Mouse (Mus musculus) cerebellum, postnatal 14 days (tissue): Measurements from ENCODE around the gene Adam12.

Experiments used
- DNase-seq, 2 experiments: peaks; one replicate each; pipeline ENCODE4 v3.0.0; 2021; ENCODE audit warnings: mixed read lengths in 2 of 2

The Adam12 gene

GRCm38 (mm10) chr7:134079980-134080725 is 151.8 kb downstream of the Adam12 start:
- peak; percentile 70 to 76 for DNase-seq

GRCm38 (mm10) chr7:134077684-134078083 is 154.3 kb downstream of the Adam12 start:
- no peak for DNase-seq

- DNase-seq = no peak
Measured at GRCm38 (mm10) chr7:134073011-134073410, 158.9 kb downstream of the Adam12 start.

DNA sequence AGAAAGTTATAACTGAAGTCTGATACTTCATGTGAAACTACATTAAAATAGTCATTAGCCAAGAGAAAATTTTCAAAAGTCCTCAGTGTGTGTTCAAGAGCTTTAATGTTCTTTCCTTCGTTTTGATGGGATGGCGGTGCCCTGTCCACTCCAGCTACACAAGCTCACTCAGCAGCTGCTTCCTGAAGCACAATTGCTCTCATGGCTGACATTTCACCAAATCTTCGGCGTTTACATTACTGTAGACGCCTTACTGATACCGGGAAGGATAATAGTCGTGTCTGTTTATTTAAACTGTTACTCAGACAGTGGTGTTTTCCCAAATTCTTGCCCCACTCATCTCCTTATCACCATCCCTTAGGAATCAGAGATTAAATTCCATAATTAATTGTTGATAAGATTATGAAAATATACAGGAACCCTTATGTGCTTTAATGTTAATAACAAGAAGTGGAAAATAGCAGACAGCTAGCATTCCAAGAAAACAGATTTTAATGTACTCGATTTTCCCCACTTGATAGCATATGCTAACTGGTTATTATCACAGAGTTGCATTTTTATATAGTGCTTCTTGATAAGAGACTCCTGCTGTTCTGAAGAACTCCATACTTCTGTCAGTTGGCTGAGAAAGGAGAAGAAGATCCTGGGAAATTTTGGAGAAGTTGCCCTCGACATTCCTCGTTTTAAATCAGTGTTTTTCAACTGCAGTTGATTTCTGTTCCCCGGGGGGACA is 160.6 kb downstream of the Adam12 start:
- no peak for DNase-seq

DNA sequence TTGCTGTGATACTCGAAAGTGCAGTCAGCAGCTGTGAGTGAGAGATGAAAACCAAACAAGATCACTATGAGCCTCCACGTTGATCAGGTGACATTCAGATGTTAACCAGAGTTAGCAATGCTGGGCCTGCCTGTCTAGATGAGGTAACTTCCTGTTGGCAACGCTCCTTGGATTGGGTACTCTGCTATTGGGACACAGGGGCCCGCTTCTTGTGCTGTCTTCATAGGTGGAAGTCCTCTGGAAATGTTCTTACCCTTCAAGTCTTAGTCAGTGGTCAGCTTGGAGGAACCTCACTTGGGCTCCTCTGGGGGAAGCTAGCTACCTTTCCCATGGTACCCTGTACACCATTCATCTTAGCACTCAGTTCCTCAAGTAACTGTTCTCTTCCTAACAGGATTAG is 169.3 kb downstream of the Adam12 start:
- DNase-seq = no peak

DNA sequence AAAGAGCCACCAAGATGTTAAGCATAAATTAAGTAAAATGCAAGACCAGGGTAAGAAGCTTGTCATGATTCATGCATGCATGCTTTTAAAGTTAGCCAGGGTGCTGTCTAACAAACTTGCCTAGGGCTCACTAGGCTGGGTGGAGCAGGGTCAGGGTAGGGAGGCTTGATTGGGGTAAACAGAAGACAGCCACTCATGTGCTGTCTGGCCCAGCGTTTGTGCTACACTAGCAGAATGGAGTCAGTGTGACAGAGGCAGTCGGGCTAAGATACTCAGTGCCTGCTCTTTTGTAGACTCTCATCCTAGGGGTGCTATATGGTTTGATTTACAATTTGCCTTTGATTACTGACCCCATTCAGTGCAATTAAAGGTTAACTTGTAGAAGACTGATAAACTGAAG is 179.5 kb downstream of the Adam12 start:
- no peak for DNase-seq

- peak in 1 of 2 experiments; percentile 6 for DNase-seq
Measured at GRCm38 (mm10) chr7:134050371-134050770, 181.6 kb downstream of the Adam12 start.

- no peak for DNase-seq
Measured at GRCm38 (mm10) chr7:134046376-134046775, 185.6 kb downstream of the Adam12 start.

GRCm38 (mm10) chr7:134043576-134043975 is 188.4 kb downstream of the Adam12 start:
- DNase-seq = no peak

- no peak for DNase-seq
Measured at GRCm38 (mm10) chr7:134042614-134043013, 189.3 kb downstream of the Adam12 start.

GRCm38 (mm10) chr7:134033939-134034338 is 198.0 kb downstream of the Adam12 start:
- DNase-seq = no peak

DNA sequence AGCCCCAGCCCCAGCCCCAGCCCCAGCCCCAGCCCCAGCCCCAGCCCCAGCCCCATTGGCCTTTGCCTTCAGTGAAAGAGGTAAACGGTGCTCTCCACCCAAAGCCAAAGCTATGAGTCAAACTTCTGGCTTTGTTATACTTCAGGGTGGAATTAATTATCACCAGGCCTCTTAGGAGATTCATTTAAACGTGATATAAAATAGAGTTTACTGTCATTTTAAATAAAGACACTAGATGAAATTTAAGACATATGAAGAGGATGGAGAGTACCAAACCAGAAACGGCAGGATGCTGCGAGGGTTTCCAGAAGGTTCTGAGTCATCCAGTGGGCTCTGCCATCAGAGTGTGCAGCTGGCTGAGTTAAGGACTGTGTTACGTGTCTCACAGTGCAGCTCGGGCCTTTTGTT is 199.0 kb downstream of the Adam12 start:
- no peak for DNase-seq

- DNase-seq = no peak
Measured at GRCm38 (mm10) chr7:134031787-134032186, 200.2 kb downstream of the Adam12 start.

DNA sequence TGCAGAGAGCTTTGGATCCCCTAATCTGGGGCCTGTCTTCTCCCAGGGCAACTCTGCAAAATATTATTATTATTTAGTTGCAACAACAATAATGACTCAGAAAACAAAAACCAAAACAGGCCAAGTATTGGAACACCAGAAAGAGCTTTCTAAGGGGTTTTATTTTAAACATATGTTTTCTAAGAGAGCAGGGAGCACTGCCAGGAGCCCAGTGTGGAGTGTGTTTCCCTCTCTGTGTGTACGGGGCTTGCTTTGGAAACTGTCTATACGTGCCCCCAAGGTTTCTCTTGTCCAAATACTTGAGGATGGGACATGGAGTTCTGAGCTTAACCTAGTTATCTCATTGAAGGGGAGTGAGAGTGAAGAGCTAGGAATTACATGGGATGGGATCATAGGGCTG is 200.7 kb downstream of the Adam12 start:
- no peak for DNase-seq

DNA sequence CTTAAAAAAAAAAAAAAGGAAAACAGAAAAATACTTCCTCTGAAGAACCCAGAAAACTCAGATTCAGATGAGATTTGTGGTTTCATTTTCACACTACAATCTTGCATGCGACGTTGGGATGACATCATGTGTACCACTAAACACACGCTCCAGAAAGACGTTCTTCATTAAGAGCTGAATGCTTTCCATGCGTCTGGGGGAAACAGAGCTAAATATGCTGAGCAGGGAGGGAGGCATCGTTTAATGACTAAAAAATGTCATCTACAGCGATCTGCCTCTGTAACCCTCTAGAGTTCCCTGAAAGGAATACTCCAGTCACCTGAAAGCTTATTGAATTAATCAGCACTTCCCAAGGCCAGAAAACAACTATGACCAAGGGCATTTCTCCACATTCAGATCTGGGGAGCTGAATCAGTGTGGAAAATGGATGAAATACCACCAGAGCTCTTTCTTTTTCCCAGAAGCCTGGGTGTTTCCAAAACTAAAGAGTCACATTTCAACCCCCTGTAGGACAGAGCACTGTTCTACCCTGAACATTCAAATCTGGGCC is 203.6 kb downstream of the Adam12 start:
- no peak for DNase-seq

DNA sequence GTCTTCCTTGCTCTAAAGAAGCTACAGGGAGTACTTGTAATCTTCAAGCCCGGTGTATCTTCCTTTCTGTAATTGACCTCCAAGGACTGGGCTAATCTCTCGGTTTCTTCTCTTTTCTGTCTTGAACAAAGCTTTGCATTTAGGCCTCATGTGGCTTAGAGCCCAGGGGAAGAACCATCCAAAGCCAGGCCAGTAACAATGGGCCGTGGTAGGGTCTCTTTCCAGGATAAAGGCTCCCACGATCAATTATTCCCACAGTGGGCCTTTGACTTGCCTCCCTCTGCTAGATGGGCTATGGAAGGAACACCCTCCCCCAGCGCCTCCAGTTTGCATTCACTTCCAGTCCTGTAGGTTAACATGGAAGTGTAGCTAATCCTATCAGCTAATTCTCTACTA is 204.9 kb downstream of the Adam12 start:
- no peak for DNase-seq

GRCm38 (mm10) chr7:134026200-134027019 is 205.5 kb downstream of the Adam12 start:
- peak; percentile 68 to 73 for DNase-seq

DNA sequence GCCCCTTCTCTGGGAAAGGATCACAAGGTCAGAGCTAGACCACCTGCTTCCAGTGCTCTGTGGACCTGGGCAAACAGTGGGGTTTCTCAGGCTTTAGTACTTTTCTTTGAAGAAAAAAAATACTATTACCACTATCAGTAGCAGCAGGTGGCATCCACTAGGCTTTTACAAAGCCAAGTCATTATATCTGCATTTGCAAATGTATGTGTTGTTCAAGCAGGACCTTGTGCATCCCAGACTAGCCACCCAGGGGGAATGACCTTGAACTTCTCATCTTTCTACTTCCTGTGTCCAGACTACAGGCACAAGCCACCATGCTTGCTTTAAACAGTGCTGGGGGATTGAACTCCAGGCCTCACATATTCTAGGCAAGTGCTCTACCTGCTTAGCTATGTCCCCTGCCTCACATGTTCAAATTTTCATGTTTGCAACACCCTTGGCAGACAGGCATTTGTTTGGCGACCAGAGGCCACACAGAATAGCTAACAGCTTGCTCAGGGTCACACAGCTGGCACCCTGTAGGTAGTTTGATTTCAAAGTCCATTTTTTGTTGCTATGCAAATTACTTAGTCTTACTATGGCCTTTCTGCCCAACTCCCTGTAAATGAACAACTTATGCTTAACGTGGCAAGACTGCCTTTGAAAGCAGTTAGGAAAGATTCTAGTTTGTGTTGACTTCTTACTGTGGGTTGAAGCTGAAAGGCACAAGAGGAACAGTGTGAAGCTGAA is 209.6 kb downstream of the Adam12 start:
- no peak for DNase-seq

- no peak for DNase-seq
Measured at GRCm38 (mm10) chr7:134015226-134015625, 216.7 kb downstream of the Adam12 start.

DNA sequence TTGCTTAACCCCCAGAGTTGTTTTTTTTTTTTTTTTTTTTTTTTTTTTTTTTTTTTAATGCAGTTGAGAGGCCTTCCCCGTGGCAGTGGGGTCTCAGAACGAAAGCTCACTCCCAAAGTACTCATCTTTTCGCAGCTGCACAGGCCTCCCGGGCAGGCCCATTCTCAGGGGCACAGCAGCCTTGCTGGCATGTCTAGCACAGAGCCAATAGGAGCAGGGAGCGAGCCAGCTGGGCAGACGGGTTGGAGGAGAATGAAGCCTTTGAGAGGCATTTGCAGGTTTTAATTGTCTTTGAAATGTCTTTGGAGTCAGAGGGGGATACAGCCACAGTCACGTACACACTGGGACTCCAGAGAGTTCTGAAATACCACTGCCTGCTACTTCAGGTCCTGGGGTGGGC is 217.2 kb downstream of the Adam12 start:
- DNase-seq = peak; percentile 13 to 15

- DNase-seq = no peak
Measured at GRCm38 (mm10) chr7:134009157-134009556, 222.8 kb downstream of the Adam12 start.

DNA sequence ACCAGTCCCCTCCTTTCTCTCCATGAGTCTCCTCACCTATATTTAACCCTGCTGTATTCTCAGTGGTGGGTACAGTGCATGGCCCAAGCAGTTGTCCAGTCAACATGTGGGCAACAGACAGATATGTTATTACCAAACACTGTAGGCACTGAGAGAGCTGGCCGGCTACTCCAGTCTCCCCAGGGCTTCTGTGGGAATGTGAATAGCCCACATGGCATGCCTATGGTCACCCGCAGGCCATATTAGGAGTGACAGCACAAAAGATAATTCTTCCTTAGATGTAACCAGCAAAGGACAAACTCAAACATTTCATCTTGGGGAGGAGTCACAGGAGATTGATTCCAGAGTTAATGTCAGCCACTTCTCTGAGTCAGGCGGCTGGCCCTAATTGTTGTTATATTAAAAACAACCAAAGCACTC is 224.0 kb downstream of the Adam12 start:
- no peak for DNase-seq
